Mouse (Mus musculus): Measurements from ENCODE around the gene Vmn1r34.

DNA sequence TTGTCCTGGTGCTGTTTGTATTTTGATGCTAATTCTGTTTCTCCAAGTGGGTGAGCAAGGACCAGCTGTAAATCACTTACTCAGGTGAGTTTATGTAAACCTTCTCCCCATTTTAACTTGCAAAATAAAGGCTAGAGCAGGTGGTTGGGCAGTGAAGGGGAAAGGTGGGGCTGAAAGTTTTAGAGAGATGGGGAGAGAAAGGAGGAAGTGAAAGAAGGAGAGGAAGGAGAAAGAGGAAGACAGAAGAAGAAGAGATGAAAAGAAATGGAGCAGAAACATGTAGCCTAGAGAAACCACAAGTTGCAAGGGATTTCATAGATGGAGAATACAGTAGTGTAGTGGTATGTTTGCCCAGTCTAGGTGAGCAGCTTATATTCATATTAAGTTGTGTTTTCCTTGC, 47.9 kb downstream of the Vmn1r34 start:
- TF ChIP-seq CTCF (IDR thresholded peaks at IDR 0.05; ENCODE audit: insufficient read depth, low read length) = no peak
- no peak for TF ChIP-seq POLR2A (IDR thresholded peaks at IDR 0.05; ENCODE audit: borderline replicate concordance, extremely low read depth, low read depth, low read length)

All from lung, adult 2 months (tissue).